9 mouse cellular contexts compared by ENCODE assay signal in the genomic region with DNA sequence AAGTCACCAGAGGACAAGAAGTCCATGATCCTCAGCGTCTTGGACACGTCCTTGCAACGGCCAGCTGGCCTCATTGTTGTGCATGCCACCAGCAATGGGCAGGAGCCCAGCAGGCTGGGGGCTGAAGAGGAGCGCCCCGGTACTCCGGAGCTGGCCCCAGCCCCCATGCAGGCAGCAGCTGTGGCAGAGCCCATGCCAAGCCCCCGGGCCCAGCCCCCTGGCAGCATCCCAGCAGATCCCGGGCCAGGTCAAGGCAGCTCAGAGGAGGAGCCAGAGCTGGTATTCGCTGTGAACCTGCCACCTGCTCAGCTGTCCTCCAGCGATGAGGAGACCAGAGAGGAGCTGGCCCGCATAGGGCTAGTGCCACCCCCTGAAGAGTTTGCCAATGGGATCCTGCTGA. TPM values are rescaled to one million over a fixed set of nuclear protein-coding genes. Genes with fewer than 3 reads are reported as not detected.
DNase-seq lines count a peak whose midpoint lies in the region; ATAC-seq and TF ChIP-seq lines count a peak whose summit lies in the region.
"Had no signal": no experiment of that assay in that cellular context is flagged by ENCODE, and none has a peak within 500 bp of the region (broad histone marks: within the 10 kb centered on the region; RNA-seq: fewer than 3 reads in every experiment).

No protein-coding gene starts in this region.

- no peaks in the 10 kb centered on the region; the same call in 1 of the 2 replicates for H3K36me3 ChIP-seq in heart, embryonic 11.5 days (ENCODE audit: control insufficient read depth, insufficient read depth, low read length)
- H3K36me3 ChIP-seq in heart, postnatal 0 days (replicated peaks; ENCODE audit: control insufficient read depth, insufficient read depth, low read length), result peaks cover 14% of the 10 kb centered on the region; the same call in 1 of the 2 replicates
- peaks cover 18% of the 10 kb centered on the region for H3K36me3 ChIP-seq in neural tube, embryonic 14.5 days (ENCODE audit: control insufficient read depth, insufficient read depth, low read length)

- H3K4me2 ChIP-seq in heart, embryonic 11.5 days, result peak overlapping the region; percentile 86
- peak overlapping the region; percentile 65 for H3K4me2 ChIP-seq in heart, postnatal 0 days (ENCODE audit: low read depth, low read length)
- H3K4me2 ChIP-seq in neural tube, embryonic 14.5 days (ENCODE audit: low read depth, low read length), result peak overlapping the region; percentile 34; the same call in 1 of the 2 replicates

- DNase-seq in heart, adult 8-10 months (ENCODE audit: low spot score), result no peak
- DNase-seq in retina, postnatal 1 day, result peak; percentile 76
- DNase-seq in retina, embryonic 14.5 days (ENCODE audit: low spot score), result no peak
- DNase-seq in heart, postnatal 0 days (ENCODE audit: low spot score), result no peak

- ATAC-seq in heart, embryonic 11.5 days (replicated peaks; ENCODE audit: insufficient number of reproducible peaks, low FRiP score, low TSS enrichment), result no peak
- no peak for ATAC-seq in heart, postnatal 0 days (ENCODE audit: insufficient read depth, low read depth)
- ATAC-seq in neural tube, embryonic 14.5 days (ENCODE audit: low read depth), result peak; percentile 75
- ATAC-seq in activated CD4-positive, CD25-positive, alpha-beta regulatory T cell, adult 4 months, result no peak
- ATAC-seq in megakaryocyte-erythroid progenitor cell, adult 5-6 weeks (replicated peaks; ENCODE audit: low FRiP score, low TSS enrichment, poor library complexity, severe bottlenecking), result no peak

- TF ChIP-seq CTCF in heart, postnatal 0 days (IDR thresholded peaks at IDR 0.05; ENCODE audit: low read depth), result no peak

- peak overlapping the region; percentile 42; the same call in 1 of the 2 replicates for H3K4me3 ChIP-seq in heart, embryonic 11.5 days (ENCODE audit: low read depth, low read length)
- peak overlapping the region; percentile 48; the same call in 1 of the 2 replicates for H3K4me3 ChIP-seq in heart, postnatal 0 days (ENCODE audit: low read depth, low read length)
- H3K4me3 ChIP-seq in neural tube, embryonic 14.5 days (ENCODE audit: low read depth, low read length), result no peak overlapping the region
- H3K4me3 ChIP-seq: myocyte had no signal

- no peak overlapping the region for H3K9ac ChIP-seq in heart, embryonic 11.5 days (ENCODE audit: low read depth, low read length)
- no peak overlapping the region for H3K9ac ChIP-seq in heart, postnatal 0 days (replicated peaks; ENCODE audit: low read depth, low read length)
- H3K9ac ChIP-seq in neural tube, embryonic 14.5 days (replicated peaks; ENCODE audit: low read depth, low read length), result no peak overlapping the region

- H3K4me1 ChIP-seq in heart, embryonic 11.5 days (ENCODE audit: control insufficient read depth, insufficient read depth, low read length), result 0 out of 2 replicates have a peak, but pooled peaks cover 4% of the 10 kb centered on the region
- H3K4me1 ChIP-seq in heart, postnatal 0 days (ENCODE audit: control insufficient read depth, insufficient read depth), result peaks cover 3% of the 10 kb centered on the region; the same call in 1 of the 2 replicates
- H3K4me1 ChIP-seq in neural tube, embryonic 14.5 days (ENCODE audit: control insufficient read depth, insufficient read depth, low read length), result peaks cover 13% of the 10 kb centered on the region; the same call in 1 of the 2 replicates

- H3K9me3 ChIP-seq in heart, embryonic 11.5 days (replicated peaks; ENCODE audit: control insufficient read depth, low read length), result no peaks in the 10 kb centered on the region
- H3K9me3 ChIP-seq in heart, postnatal 0 days (replicated peaks; ENCODE audit: control insufficient read depth, low read length), result no peaks in the 10 kb centered on the region
- H3K9me3 ChIP-seq in neural tube, embryonic 14.5 days (ENCODE audit: control insufficient read depth, low read length), result no peaks in the 10 kb centered on the region

- TF ChIP-seq EP300 in heart, postnatal 0 days (IDR thresholded peaks at IDR 0.05; ENCODE audit: low read depth), result no peak

- no peak overlapping the region for H3K27ac ChIP-seq in heart, embryonic 11.5 days (ENCODE audit: low read depth, low read length)
- H3K27ac ChIP-seq in heart, postnatal 0 days (ENCODE audit: low read depth), result no peak overlapping the region
- no peak overlapping the region for H3K27ac ChIP-seq in neural tube, embryonic 14.5 days (ENCODE audit: low read depth, low read length)

- 52% methylated on average over 11 of the region's 11 CpGs for WGBS in heart, embryonic 11.5 days (ENCODE audit: insufficient replicate concordance)
- WGBS in heart, postnatal 0 days, result 43% methylated on average over 11 of the region's 11 CpGs
- 24% methylated on average over 11 of the region's 11 CpGs for WGBS in neural tube, embryonic 14.5 days

- peaks cover 26% of the 10 kb centered on the region for H3K27me3 ChIP-seq in heart, embryonic 11.5 days (ENCODE audit: control insufficient read depth, insufficient read depth, low read length)
- peaks cover 36% of the 10 kb centered on the region for H3K27me3 ChIP-seq in heart, postnatal 0 days (ENCODE audit: control insufficient read depth, insufficient read depth, low read length)
- no peaks in the 10 kb centered on the region for H3K27me3 ChIP-seq in neural tube, embryonic 14.5 days (ENCODE audit: control insufficient read depth, insufficient read depth, low read length)

RNA-seq across cellular contexts. Expression of a gene that starts 19.3 kb away (rescaled TPM):
- 0.20 TPM in 2 replicates for polyA plus RNA-seq in heart, embryonic 11.5 days (2014; fragmentation: Nextera tagmentation; extraction: Ambion mirVana)
- total RNA-seq in heart, adult 8-10 months (2022), result under 1 TPM in 3 of 4 experiments, not detected in 1; 0.19 to 0.41 (median 0.28) TPM
- total RNA-seq in heart, postnatal 0 days (2014; rRNA removed; ENCODE audit: low replicate concordance), result not detected in 2 replicates
- polyA plus RNA-seq in heart, postnatal 0 days (2015; fragmentation: Nextera tagmentation; extraction: Ambion mirVana), result 0.23 TPM in 1 of 2 replicates, not detected in the other
- polyA plus RNA-seq in neural tube, embryonic 14.5 days (2014; fragmentation: Nextera tagmentation; extraction: Ambion mirVana), result 2.0 and 2.6 TPM in 2 replicates
- polyA plus RNA-seq in activated CD4-positive, CD25-positive, alpha-beta regulatory T cell, adult 4 months (2017; shearing (Covaris generic)), result not detected
- 1.3 and 4.0 TPM in 2 replicates for total RNA-seq in megakaryocyte-erythroid progenitor cell, adult 5-6 weeks (2014; fragmentation: Nextera tagmentation)
- not detected in 2 replicates for total RNA-seq in megakaryocyte-erythroid progenitor cell, adult 5-6 weeks (2017)
- polyA plus RNA-seq: myocyte had no signal

RNA-seq across cellular contexts. Expression of a gene that starts 42.9 kb away (rescaled TPM):
- polyA plus RNA-seq in heart, embryonic 11.5 days (2014; fragmentation: Nextera tagmentation; extraction: Ambion mirVana), result 25.8 and 27.5 TPM in 2 replicates
- 1 to 10 TPM; 4.4 to 6.6 (median 5.4) TPM for total RNA-seq in heart, adult 8-10 months (2022)
- 9.6 and 12.7 TPM in 2 replicates for total RNA-seq in heart, postnatal 0 days (2014; rRNA removed; ENCODE audit: low replicate concordance)
- polyA plus RNA-seq in heart, postnatal 0 days (2015; fragmentation: Nextera tagmentation; extraction: Ambion mirVana), result 9.2 and 10.3 TPM in 2 replicates
- polyA plus RNA-seq in neural tube, embryonic 14.5 days (2014; fragmentation: Nextera tagmentation; extraction: Ambion mirVana), result 80.3 and 99.6 TPM in 2 replicates
- polyA plus RNA-seq in activated CD4-positive, CD25-positive, alpha-beta regulatory T cell, adult 4 months (2017; shearing (Covaris generic)), result 1 to 10 TPM in 1 of 2 experiments, under 1 TPM in 1; 0.88 to 2.6 TPM
- 11.1 and 16.6 TPM in 2 replicates for total RNA-seq in megakaryocyte-erythroid progenitor cell, adult 5-6 weeks (2014; fragmentation: Nextera tagmentation)
- 8.4 and 11.7 TPM in 2 replicates for total RNA-seq in megakaryocyte-erythroid progenitor cell, adult 5-6 weeks (2017)

RNA-seq across cellular contexts. Expression of a gene that starts 49.4 kb away (rescaled TPM):
- 2.1 and 2.7 TPM in 2 replicates for polyA plus RNA-seq in heart, embryonic 11.5 days (2014; fragmentation: Nextera tagmentation; extraction: Ambion mirVana)
- 10 to 100 TPM; 36.3 to 53.5 (median 43.5) TPM for total RNA-seq in heart, adult 8-10 months (2022)
- total RNA-seq in heart, postnatal 0 days (2014; rRNA removed; ENCODE audit: low replicate concordance), result 17.1 and 26.5 TPM in 2 replicates
- 0.81 and 1.1 TPM in 2 replicates for polyA plus RNA-seq in heart, postnatal 0 days (2015; fragmentation: Nextera tagmentation; extraction: Ambion mirVana)
- polyA plus RNA-seq in neural tube, embryonic 14.5 days (2014; fragmentation: Nextera tagmentation; extraction: Ambion mirVana), result 7.4 and 10.1 TPM in 2 replicates
- not detected for polyA plus RNA-seq in activated CD4-positive, CD25-positive, alpha-beta regulatory T cell, adult 4 months (2017; shearing (Covaris generic))
- 77.1 and 87.3 TPM in 2 replicates for total RNA-seq in megakaryocyte-erythroid progenitor cell, adult 5-6 weeks (2014; fragmentation: Nextera tagmentation)
- 11.8 and 48.9 TPM in 2 replicates for total RNA-seq in megakaryocyte-erythroid progenitor cell, adult 5-6 weeks (2017)

Comparison
In these comparisons a context has a peak if more than half of its experiments do, and no peak if none do; other contexts are left out.
1. H3K4me2 ChIP-seq: peak in every context shown above with its lines; median percentile 86 in heart, embryonic 11.5 days; 65 in heart, postnatal 0 days; 34 in neural tube, embryonic 14.5 days.